Mouse (Mus musculus) kidney, postnatal 0 days (tissue): Measurements from ENCODE around the gene Chst8. TPM values are rescaled to one million over a fixed set of nuclear protein-coding genes. Genes with fewer than 3 reads are reported as not detected.
A peak's percentile ranks its signal among the peaks of the same experiment; 100 is the strongest.

ENCODE experiments used
- ATAC-seq: fragments of 200-750 bp; cut with Nextera tagmentation; replicated peaks from 2 replicates; pipeline ENCODE4 v1.8.0; 2017; ENCODE audit warnings: low read depth, moderate number of reproducible peaks, moderate TSS enrichment, moderate library complexity; ENCODE audit not compliant: low FRiP score
- DNase-seq: peaks from one replicate; pipeline ENCODE4 v3.0.0-alpha.2; 2016; ENCODE audit warnings: low spot score
- H3K27ac ChIP-seq: fragments of 300-500 bp; sonication (generic); 2 replicates; pipeline ENCODE4 v1.5.1; 2014; ENCODE audit warnings: mild to moderate bottlenecking
- H3K27me3 ChIP-seq: fragments of 300-500 bp; sonication (generic); 2 replicates; pipeline ENCODE4 v1.6.1; 2014; ENCODE audit warnings: low read length, mixed read lengths; ENCODE audit not compliant: insufficient read depth
- H3K36me3 ChIP-seq: fragments of 300-500 bp; sonication (generic); 2 replicates; pipeline ENCODE4 v1.6.1; 2014; ENCODE audit warnings: low read length, mixed read lengths; ENCODE audit not compliant: insufficient read depth
- H3K4me1 ChIP-seq: fragments of 300-500 bp; sonication (generic); replicated peaks from 2 replicates; pipeline ENCODE4 v1.6.1; 2014; ENCODE audit warnings: antibody characterized with exemption, low read length, mixed read lengths; ENCODE audit not compliant: insufficient read depth
- H3K4me2 ChIP-seq: fragments of 300-500 bp; sonication (generic); 2 replicates; pipeline ENCODE4 v1.6.1; 2014; ENCODE audit warnings: mild to moderate bottlenecking, low read length, moderate library complexity, mixed read lengths
- H3K4me3 ChIP-seq: fragments of 300-500 bp; sonication (generic); replicated peaks from 2 replicates; pipeline ENCODE4 v1.5.1; 2014; ENCODE audit warnings: low read depth, low read length
- H3K9ac ChIP-seq: fragments of 300-500 bp; sonication (generic); 2 replicates; pipeline ENCODE4 v1.6.1; 2014; ENCODE audit warnings: low read depth, low read length
- H3K9me3 ChIP-seq: fragments of 300-500 bp; sonication (generic); replicated peaks from 2 replicates; pipeline ENCODE4 v1.6.1; 2016; ENCODE audit warnings: low read length, inconsistent platforms, mixed read lengths
- CTCF ChIP-seq: IDR thresholded peaks from 2 replicates; pipeline ENCODE4 v1.5.1; 2016; ENCODE audit warnings: antibody characterized with exemption, low read depth, mild to moderate bottlenecking, moderate library complexity
- WGBS: fragments of 180-500 bp; shearing (Covaris S2); extraction: QIAGEN DNeasy Blood & Tissue Kit; methylation state at CpG from one replicate; pipeline ENCODE4 v1.1.7; 2014; 5-methylcytosine and 5-hydroxymethylcytosine counted together
- polyA plus RNA-seq: library from polyadenylated mRNA; unstranded; fragments of >200 nt; fragmentation: Nextera tagmentation; extraction: Ambion mirVana; gene quantifications from 2 replicates; pipeline ENCODE4 v1.2.1, GENCODE M21; 2015

Gene Chst8
- polyA plus RNA-seq, 1 experiment from 2014 or later, result 14.1 TPM

GRCm38 (mm10) chr7:34743411-34744085 lies 69.0 kb downstream of the Chst8 start:
- no peak for TF ChIP-seq CTCF
- DNase-seq (no peak), ATAC-seq (no peak)
- H3K27me3 ChIP-seq, result no peaks in the 10 kb centered on the region
- H3K9me3 ChIP-seq, result no peaks in the 10 kb centered on the region
- H3K4me2 ChIP-seq, result no peak overlapping the region
- no peak overlapping the region for H3K9ac ChIP-seq
- H3K4me3 ChIP-seq, result no peak overlapping the region
- WGBS, result 80% methylated on average over 8 of the region's 8 CpGs
- no peak overlapping the region for H3K27ac ChIP-seq
- no peaks in the 10 kb centered on the region for H3K36me3 ChIP-seq
- 0 out of 2 replicates have a peak, but pooled peaks cover 4% of the 10 kb centered on the region for H3K4me1 ChIP-seq

DNA sequence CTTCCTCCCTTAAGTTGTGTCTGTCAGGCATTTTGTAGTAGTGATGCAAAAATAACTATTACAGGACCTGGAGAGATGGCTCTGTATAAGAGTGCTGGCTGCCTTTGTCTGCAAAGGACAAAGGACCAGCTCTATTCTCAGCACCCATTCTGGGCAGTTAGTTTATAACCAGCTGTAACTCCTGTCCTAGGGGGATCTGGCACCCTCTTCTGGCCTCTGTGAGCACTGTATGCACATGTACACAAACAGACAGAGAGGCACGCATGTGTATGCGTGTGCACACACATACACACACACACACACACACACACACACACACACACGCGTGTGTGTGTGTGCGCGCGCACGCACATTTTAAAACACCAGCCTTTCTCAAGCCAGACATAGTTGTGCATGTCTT lies 73.1 kb downstream of the Chst8 start:
- Histone ChIP-seq H3K4me3 (no peak overlapping the region), H3K9me3 (no peaks in the 10 kb centered on the region), H3K36me3 (no peaks in the 10 kb centered on the region), H3K27ac (no peak overlapping the region), H3K27me3 (no peaks in the 10 kb centered on the region), H3K4me1 (no peaks in the 10 kb centered on the region), H3K4me2 (no peak overlapping the region), H3K9ac (no peak overlapping the region)
- peak; percentile 18; the same call in 1 of the 2 replicates for TF ChIP-seq CTCF
- 97% methylated on average over 8 of the region's 8 CpGs for WGBS
- DNase-seq (no peak), ATAC-seq (no peak)

GRCm38 (mm10) chr7:34737206-34737605 lies 75.3 kb downstream of the Chst8 start:
- H3K36me3 ChIP-seq, result no peaks in the 10 kb centered on the region
- no peaks in the 10 kb centered on the region for H3K9me3 ChIP-seq
- no peak overlapping the region for H3K9ac ChIP-seq
- no peak overlapping the region for H3K27ac ChIP-seq
- TF ChIP-seq CTCF, result no peak
- H3K4me3 ChIP-seq, result no peak overlapping the region
- H3K27me3 ChIP-seq, result no peaks in the 10 kb centered on the region
- WGBS, result 66% methylated on average over 6 of the region's 6 CpGs
- H3K4me2 ChIP-seq, result no peak overlapping the region
- no peak for ATAC-seq
- DNase-seq, result no peak
- no peaks in the 10 kb centered on the region for H3K4me1 ChIP-seq

DNA sequence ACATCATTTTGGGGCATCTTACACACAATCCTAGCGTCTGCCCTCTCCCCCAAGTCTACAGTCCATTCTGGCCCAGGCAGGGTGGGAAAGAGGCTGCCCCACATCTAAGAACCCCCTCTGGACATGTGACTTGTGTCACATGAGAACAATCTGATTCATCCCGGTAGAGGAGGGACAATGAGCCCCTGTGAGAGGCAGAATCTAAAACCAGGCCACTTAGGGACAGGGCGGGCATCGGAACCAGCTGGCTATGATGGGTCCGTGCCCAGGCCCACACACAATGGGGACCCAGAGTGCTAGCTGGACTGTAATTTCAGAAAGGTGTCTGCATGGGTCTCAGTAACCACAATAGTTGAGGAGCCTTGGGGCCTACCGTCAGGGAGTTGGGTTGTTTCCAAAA lies 78.2 kb downstream of the Chst8 start:
- DNase-seq (no peak), ATAC-seq (no peak)
- H3K9ac ChIP-seq, result no peak overlapping the region
- H3K4me3 ChIP-seq, result no peak overlapping the region
- no peaks in the 10 kb centered on the region for H3K4me1 ChIP-seq
- 83% methylated on average over 6 of the region's 6 CpGs for WGBS
- no peaks in the 10 kb centered on the region for H3K9me3 ChIP-seq
- H3K36me3 ChIP-seq, result no peaks in the 10 kb centered on the region
- no peaks in the 10 kb centered on the region for H3K27me3 ChIP-seq
- TF ChIP-seq CTCF, result no peak
- no peak overlapping the region for H3K27ac ChIP-seq
- H3K4me2 ChIP-seq, result no peak overlapping the region

DNA sequence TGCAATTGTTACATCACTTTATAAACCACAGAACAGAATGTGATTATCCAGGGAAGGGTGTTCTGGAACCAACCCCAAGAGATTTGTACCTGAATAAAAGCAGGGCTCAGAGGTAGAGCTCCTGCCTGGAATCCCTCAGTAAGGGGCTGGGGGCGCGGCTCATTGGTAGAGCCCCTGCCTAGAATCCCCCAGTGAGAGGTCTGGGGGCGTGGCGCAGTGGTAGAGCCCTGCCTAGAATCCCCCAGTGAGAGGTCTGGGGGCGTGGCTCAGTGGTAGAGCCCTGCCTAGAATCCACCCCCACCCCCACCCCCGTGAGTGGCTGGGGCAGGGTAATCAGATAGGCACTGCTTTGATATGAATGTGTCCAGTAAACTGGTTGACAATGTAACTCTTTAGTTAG lies 83.6 kb downstream of the Chst8 start:
- Histone ChIP-seq H3K9ac (no peak overlapping the region), H3K4me3 (no peak overlapping the region), H3K4me2 (no peak overlapping the region), H3K27me3 (no peaks in the 10 kb centered on the region), H3K4me1 (no peaks in the 10 kb centered on the region), H3K36me3 (no peaks in the 10 kb centered on the region), H3K9me3 (no peaks in the 10 kb centered on the region), H3K27ac (no peak overlapping the region)
- TF ChIP-seq CTCF, result no peak
- DNase-seq (no peak), ATAC-seq (no peak)
- WGBS, result 52% methylated on average over 6 of the region's 6 CpGs

- Histone ChIP-seq H3K27me3 (no peaks in the 10 kb centered on the region), H3K4me1 (peaks cover 15% of the 10 kb centered on the region), H3K36me3 (no peaks in the 10 kb centered on the region), H3K9me3 (no peaks in the 10 kb centered on the region), H3K4me2 (no peak overlapping the region), H3K27ac (no peak overlapping the region), H3K4me3 (no peak overlapping the region), H3K9ac (no peak overlapping the region)
- DNase-seq (no peak), ATAC-seq (no peak)
- 85% methylated on average over 4 of the region's 4 CpGs for WGBS
- TF ChIP-seq CTCF, result no peak
These were observed 87.3 kb downstream of the Chst8 start for GRCm38 (mm10) chr7:34725206-34725605.
